Mouse (Mus musculus): ENCODE data around the gene Wipi2.

Wipi2 gene

GRCm38 (mm10) chr5:142627398-142627797, at the start of gene Wipi2:
TSS of gene Wipi2 (plus strand) at chr5:142627698.
- in situ Hi-C loops (cut with MboI, MseI): no loop called here

- in situ Hi-C loops (cut with MboI, MseI): no loop called here
These were observed 49.3 kb upstream of the Wipi2 start for GRCm38 (mm10) chr5:142578192-142578591.

- in situ Hi-C loops (cut with MboI, MseI): no loop called here
These were observed 46.0 kb upstream of the Wipi2 start for GRCm38 (mm10) chr5:142581517-142581916.

- in situ Hi-C loops (cut with MboI, MseI): no loop called here
These were observed 43.8 kb upstream of the Wipi2 start for GRCm38 (mm10) chr5:142583616-142584126.

- in situ Hi-C loops (cut with MboI, MseI): no loop called here
These were observed 36.4 kb upstream of the Wipi2 start for GRCm38 (mm10) chr5:142590953-142591616.

- in situ Hi-C loops (cut with MboI, MseI): no loop called here
These were observed 31.8 kb upstream of the Wipi2 start for GRCm38 (mm10) chr5:142595698-142596097.

GRCm38 (mm10) chr5:142596723-142597122, 30.8 kb upstream of the Wipi2 start:
- in situ Hi-C loops (cut with MboI, MseI): no loop called here

- in situ Hi-C loops (cut with MboI, MseI): no loop called here
These were observed 29.7 kb upstream of the Wipi2 start for GRCm38 (mm10) chr5:142597648-142598390.

- in situ Hi-C loops (cut with MboI, MseI): no loop called here
These were observed 23.1 kb upstream of the Wipi2 start for GRCm38 (mm10) chr5:142604379-142604778.

- in situ Hi-C loops (cut with MboI, MseI): no loop called here
These were observed 22.2 kb upstream of the Wipi2 start for GRCm38 (mm10) chr5:142605288-142605687.

- in situ Hi-C loops (cut with MboI, MseI): no loop called here
These were observed 19.1 kb upstream of the Wipi2 start, which contains the start of gene Mmd2 for GRCm38 (mm10) chr5:142608259-142608988. TSS of gene Mmd2 (minus strand) at chr5:142608800.

GRCm38 (mm10) chr5:142608989-142609325, 18.5 kb upstream of the Wipi2 start:
- in situ Hi-C loops (cut with MboI, MseI): no loop called here

- in situ Hi-C loops (cut with MboI, MseI): no loop called here
These were observed 17.1 kb upstream of the Wipi2 start for GRCm38 (mm10) chr5:142610362-142610761.

- in situ Hi-C loops (cut with MboI, MseI): no loop called here
These were observed 13.0 kb upstream of the Wipi2 start for GRCm38 (mm10) chr5:142614513-142614912.

- in situ Hi-C loops (cut with MboI, MseI): no loop called here
These were observed 11.9 kb upstream of the Wipi2 start for GRCm38 (mm10) chr5:142615638-142616037.

GRCm38 (mm10) chr5:142616326-142616725, 11.2 kb upstream of the Wipi2 start:
- in situ Hi-C loops (cut with MboI, MseI): no loop called here

GRCm38 (mm10) chr5:142619866-142620265, 7.6 kb upstream of the Wipi2 start:
- in situ Hi-C loops (cut with MboI, MseI): no loop called here

- in situ Hi-C loops (cut with MboI, MseI): no loop called here
These were observed 6.1 kb upstream of the Wipi2 start for GRCm38 (mm10) chr5:142621421-142621820.

- in situ Hi-C loops (cut with MboI, MseI): no loop called here
These were observed 5.4 kb upstream of the Wipi2 start for GRCm38 (mm10) chr5:142622134-142622533.

- in situ Hi-C loops (cut with MboI, MseI): no loop called here
These were observed 4.4 kb upstream of the Wipi2 start for GRCm38 (mm10) chr5:142623080-142623479.

GRCm38 (mm10) chr5:142628726-142629662, 1.5 kb downstream of the Wipi2 start:
- in situ Hi-C loops (cut with MboI, MseI): no loop called here
